Mouse (Mus musculus) adrenal gland, postnatal 25 days (tissue): ENCODE data around the gene Rnf222. TPM values are rescaled to one million over a fixed set of nuclear protein-coding genes. Genes with fewer than 3 reads are reported as not detected.
"Not testable (repeated sequence)": the region's sequence is repeated elsewhere in the genome, so short reads cannot be mapped to it uniquely, and the experiment has no call there.

Experiments
- DNase-seq: peaks from one replicate; pipeline ENCODE4 v3.0.0; 2021; ENCODE audit warnings: mixed read lengths
- total RNA-seq: library from RNA; stranded (reverse); gene quantifications from 2 replicates; pipeline ENCODE4 v1.2.3, GENCODE M21; 2021

Rnf222 gene
- total RNA-seq, 1 experiment from 2014 or later, result 0.15 TPM

GRCm38 (mm10) chr11:68911531-68912177 lies 23.3 kb downstream of the Rnf222 start:
- DNase-seq, result no peak

- no peak for DNase-seq
These were observed 26.2 kb downstream of the Rnf222 start for GRCm38 (mm10) chr11:68914566-68914965.

GRCm38 (mm10) chr11:68923191-68923590 lies 34.8 kb downstream of the Rnf222 start:
- DNase-seq, result no peak

- no peak for DNase-seq
These were observed 36.4 kb downstream of the Rnf222 start for GRCm38 (mm10) chr11:68924749-68925148.

GRCm38 (mm10) chr11:68926981-68927380 lies 38.6 kb downstream of the Rnf222 start, which contains the start of gene Odf4:
Gene Odf4, minus strand, starts transcription at chr11:68927081.
- no peak for DNase-seq

- no peak for DNase-seq
These were observed 41.6 kb downstream of the Rnf222 start for GRCm38 (mm10) chr11:68929947-68930346.

GRCm38 (mm10) chr11:68933885-68934507 lies 45.6 kb downstream of the Rnf222 start:
- DNase-seq, result no peak

DNA sequence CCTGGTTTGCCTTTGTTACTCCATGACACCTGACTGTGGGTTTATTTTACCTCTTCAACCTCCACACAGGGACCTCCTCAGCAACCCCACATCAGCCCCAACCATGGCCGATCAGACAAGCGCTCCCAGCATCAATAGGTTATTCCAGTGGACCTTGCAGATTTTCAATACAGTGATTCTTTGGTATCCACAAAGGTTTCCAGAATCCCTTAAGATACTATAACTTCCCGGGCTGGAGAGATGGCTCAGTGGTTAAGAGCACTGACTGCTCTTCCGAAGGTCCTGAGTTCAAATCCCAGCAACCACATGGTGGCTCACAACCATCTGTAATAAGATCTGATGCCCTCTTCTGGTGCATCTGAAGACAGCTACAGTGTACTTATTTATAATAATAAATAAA lies 48.6 kb downstream of the Rnf222 start:
- not testable (repeated sequence) for DNase-seq

DNA sequence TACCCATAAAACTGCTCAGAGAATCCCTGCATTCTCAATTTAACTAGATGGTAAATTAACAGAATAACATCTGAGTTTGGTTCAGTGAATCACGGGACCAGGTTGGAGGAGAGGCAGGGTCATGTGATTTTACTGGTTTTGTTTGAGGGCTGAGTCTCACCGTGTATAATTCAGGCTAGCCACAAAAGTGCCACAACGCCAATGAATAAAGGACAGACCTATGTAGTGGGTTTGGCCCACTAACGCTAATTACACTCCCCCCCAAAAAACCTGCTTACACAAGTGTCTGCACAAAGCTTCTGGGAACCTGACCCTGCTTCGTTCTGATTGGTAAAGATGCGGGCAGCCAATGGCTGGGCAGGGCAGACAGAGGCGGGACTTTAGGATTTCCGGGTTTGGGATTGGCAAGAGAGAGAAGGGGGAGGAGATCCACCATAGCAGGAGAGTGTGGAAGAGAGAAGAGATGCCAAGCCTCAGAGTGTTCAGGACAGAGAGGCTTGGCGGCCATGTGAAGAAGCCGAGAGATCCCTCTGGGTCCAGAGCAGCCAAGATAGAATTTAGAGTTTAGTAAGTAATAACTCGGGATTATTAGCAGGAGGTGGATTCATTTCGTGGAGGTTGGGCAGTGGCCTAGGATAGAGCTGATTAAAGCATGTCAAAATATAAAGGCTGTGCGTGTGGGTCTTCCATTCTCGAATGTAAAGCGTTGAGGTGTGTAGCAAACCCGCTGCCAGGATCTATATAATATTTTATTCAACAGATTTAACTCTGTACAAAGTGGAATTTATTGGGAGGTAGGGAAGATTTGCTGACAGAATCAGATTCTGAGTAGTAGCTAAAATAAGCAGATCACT lies 51.3 kb downstream of the Rnf222 start:
- peak; percentile 80 for DNase-seq

DNA sequence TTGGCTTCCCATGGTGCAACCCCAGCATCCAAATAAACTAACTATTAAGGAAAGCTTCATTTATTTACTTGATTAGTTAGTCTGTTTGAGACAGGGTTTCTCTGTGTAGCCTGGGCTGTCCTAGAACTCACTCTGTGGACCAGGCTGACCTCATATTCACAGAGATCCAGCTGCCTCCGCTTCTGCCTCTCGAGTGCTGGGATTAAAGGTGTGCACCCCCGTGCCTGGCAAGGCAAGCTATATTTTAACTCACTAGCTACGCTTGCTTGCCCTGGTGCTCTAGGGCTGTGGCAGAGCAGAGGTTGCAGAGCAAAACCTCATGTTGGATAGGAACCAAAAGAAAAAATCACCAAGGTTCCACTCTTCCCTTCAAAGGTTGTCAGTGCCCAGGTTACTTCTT lies 52.2 kb downstream of the Rnf222 start:
- DNase-seq, result no peak

DNA sequence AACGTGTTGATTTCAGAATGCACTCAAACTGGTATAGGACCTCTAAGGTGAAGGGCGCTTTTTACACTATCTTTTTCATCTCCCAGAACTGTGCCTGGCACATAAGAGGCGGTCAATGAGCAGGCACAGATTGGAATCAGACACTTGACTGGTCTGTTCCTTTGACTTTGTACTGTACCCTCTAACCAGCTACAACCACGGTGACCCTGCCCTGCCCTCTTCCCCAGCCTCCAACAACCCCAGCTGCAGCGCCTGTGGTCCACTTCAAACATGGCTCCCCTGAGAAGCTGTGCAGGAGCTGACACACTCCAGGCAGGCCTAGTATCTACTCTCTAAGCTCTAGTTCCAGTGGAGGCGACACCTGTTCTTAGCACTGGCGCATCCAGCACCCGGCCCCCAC lies 54.4 kb downstream of the Rnf222 start:
- DNase-seq, result no peak

GRCm38 (mm10) chr11:68945245-68945644 lies 56.9 kb downstream of the Rnf222 start:
- DNase-seq, result no peak

Other genes starting within 250 kb of the Rnf222 start
- 31.8 and 32.4 TPM in 2 replicates for gene Myh10, start 197.0 kb upstream of the Rnf222 start, total RNA-seq
- gene Ndel1, start 16.7 kb upstream of the Rnf222 start, total RNA-seq, result 54.4 and 70.0 TPM in 2 replicates
- 1,094 and 1,140 TPM in 2 replicates for gene Rpl26, start 13.0 kb downstream of the Rnf222 start, total RNA-seq
- 0.70 TPM in 1 of 2 replicates, not detected in the other for gene Odf4, start 38.5 kb downstream of the Rnf222 start, total RNA-seq
- gene Arhgef15, start 68.9 kb downstream of the Rnf222 start, total RNA-seq, result 18.7 and 23.4 TPM in 2 replicates
- gene Slc25a35, start 79.6 kb downstream of the Rnf222 start, total RNA-seq, result 32.0 and 35.4 TPM in 2 replicates
- gene Rangrf, start 86.6 kb downstream of the Rnf222 start, total RNA-seq, result 20.7 and 22.4 TPM in 2 replicates
- gene Pfas, start 119.9 kb downstream of the Rnf222 start, total RNA-seq, result 39.7 and 40.1 TPM in 2 replicates
- gene Ctc1, start 127.4 kb downstream of the Rnf222 start, total RNA-seq, result 32.9 and 33.9 TPM in 2 replicates
- gene Aurkb, start 157.1 kb downstream of the Rnf222 start, total RNA-seq, result 9.7 and 11.8 TPM in 2 replicates
- 23.1 and 32.0 TPM in 2 replicates for gene Borcs6, start 171.2 kb downstream of the Rnf222 start, total RNA-seq
- 18.3 and 21.8 TPM in 2 replicates for gene Tmem107, start 182.3 kb downstream of the Rnf222 start, total RNA-seq
- gene Vamp2, start 199.9 kb downstream of the Rnf222 start, total RNA-seq, result 143 and 163 TPM in 2 replicates
- 66.5 and 84.7 TPM in 2 replicates for gene Per1, start 206.7 kb downstream of the Rnf222 start, total RNA-seq
- gene Hes7, start 231.9 kb downstream of the Rnf222 start, total RNA-seq, result not detected in 2 replicates
- gene 9130213A22Rik, start 234.0 kb downstream of the Rnf222 start, total RNA-seq, result 1.2 and 1.6 TPM in 2 replicates
- gene Aloxe3, start 237.3 kb downstream of the Rnf222 start, total RNA-seq, result 0.64 and 2.8 TPM in 2 replicates